Comparison of ENCODE assay signal across 27 mouse cellular contexts in genomic region chr2:143847291-143847690, GRCm38 (mm10). TPM values are rescaled to one million over a fixed set of nuclear protein-coding genes. Genes with fewer than 3 reads are reported as not detected.
DNase-seq lines count a peak whose midpoint lies in the region; ATAC-seq and TF ChIP-seq lines count a peak whose summit lies in the region.
"Had no signal": no experiment of that assay in that cellular context is flagged by ENCODE, and none has a peak within 500 bp of the region (broad histone marks: within the 10 kb centered on the region; RNA-seq: fewer than 3 reads in every experiment).

No protein-coding gene starts in this region.

- H3K9me3 ChIP-seq in heart, embryonic 13.5 days = no peaks in the 10 kb centered on the region
- H3K9me3 ChIP-seq in lung, postnatal 0 days (ENCODE audit: low read length) = no peaks in the 10 kb centered on the region
- H3K9me3 ChIP-seq in intestine, embryonic 16.5 days (ENCODE audit: control insufficient read depth, low read length) = no peaks in the 10 kb centered on the region
- H3K9me3 ChIP-seq: heart, embryonic 15.5 days; hindbrain, embryonic 15.5 days; limb, embryonic 10.5 days; limb, embryonic 15.5 days; midbrain, embryonic 10.5 days; midbrain, embryonic 15.5 days; neural tube, embryonic 15.5 days had no signal

- ATAC-seq in heart, embryonic 13.5 days (ENCODE audit: extremely low read depth, insufficient number of reproducible peaks, low FRiP score, low TSS enrichment) = no peak
- no peak for ATAC-seq in lung, postnatal 0 days
- no peak for ATAC-seq in intestine, embryonic 16.5 days
- ATAC-seq: activated CD4-positive, CD25-positive, alpha-beta regulatory T cell, adult 4 months; CD4-positive, CD25-positive, alpha-beta regulatory T cell, adult 4 months; forebrain, embryonic 14.5 days; inflammation-experienced regulatory T-cells, adult 6 months; midbrain, embryonic 15.5 days had no signal

- WGBS in heart, embryonic 13.5 days = 49% methylated on average over 3 of the region's 3 CpGs
- WGBS in lung, postnatal 0 days = 50% methylated on average over 3 of the region's 3 CpGs
- 65% methylated on average over 3 of the region's 3 CpGs for WGBS in intestine, embryonic 16.5 days

- no peak for TF ChIP-seq CTCF in lung, postnatal 0 days (IDR thresholded peaks at IDR 0.05)

- no peaks in the 10 kb centered on the region for H3K27me3 ChIP-seq in heart, embryonic 13.5 days (replicated peaks)
- no peaks in the 10 kb centered on the region for H3K27me3 ChIP-seq in lung, postnatal 0 days (replicated peaks; ENCODE audit: insufficient read depth, low read length)
- H3K27me3 ChIP-seq in intestine, embryonic 16.5 days (replicated peaks; ENCODE audit: control insufficient read depth, insufficient read depth, low read length) = no peaks in the 10 kb centered on the region
- H3K27me3 ChIP-seq: heart, embryonic 15.5 days; hindbrain, embryonic 15.5 days; limb, embryonic 15.5 days; midbrain, embryonic 15.5 days; neural tube, embryonic 15.5 days had no signal

- no peak for TF ChIP-seq EP300 in lung, postnatal 0 days (IDR thresholded peaks at IDR 0.05)

- no peak overlapping the region for H3K9ac ChIP-seq in heart, embryonic 13.5 days
- H3K9ac ChIP-seq in lung, postnatal 0 days (replicated peaks; ENCODE audit: low read depth) = no peak overlapping the region
- peak overlapping the region; percentile 50; the same call in 1 of the 2 replicates for H3K9ac ChIP-seq in intestine, embryonic 16.5 days (ENCODE audit: low read depth, low read length)
- H3K9ac ChIP-seq: heart, embryonic 15.5 days; hindbrain, embryonic 15.5 days; limb, embryonic 15.5 days; liver, embryonic 14.5 days; lung, embryonic 14.5 days; midbrain, embryonic 15.5 days; neural tube, embryonic 15.5 days had no signal

- peaks cover 15% of the 10 kb centered on the region for H3K4me1 ChIP-seq in heart, embryonic 13.5 days
- peaks cover 19% of the 10 kb centered on the region for H3K4me1 ChIP-seq in lung, postnatal 0 days (ENCODE audit: insufficient read depth, low read depth, low read length)
- H3K4me1 ChIP-seq in intestine, embryonic 16.5 days (ENCODE audit: control insufficient read depth, insufficient read depth, low read length) = peaks cover 27% of the 10 kb centered on the region
- H3K4me1 ChIP-seq: limb, embryonic 15.5 days had no signal

- no peaks in the 10 kb centered on the region for H3K36me3 ChIP-seq in heart, embryonic 13.5 days
- no peaks in the 10 kb centered on the region for H3K36me3 ChIP-seq in lung, postnatal 0 days (ENCODE audit: insufficient read depth, low read length)
- no peaks in the 10 kb centered on the region for H3K36me3 ChIP-seq in intestine, embryonic 16.5 days (ENCODE audit: control insufficient read depth, insufficient read depth, low read length)
- H3K36me3 ChIP-seq: heart, embryonic 15.5 days; hindbrain, embryonic 15.5 days; limb, embryonic 10.5 days; limb, embryonic 15.5 days; midbrain, embryonic 10.5 days; midbrain, embryonic 15.5 days; neural tube, embryonic 15.5 days had no signal

- H3K4me2 ChIP-seq in heart, embryonic 13.5 days = no peak overlapping the region
- H3K4me2 ChIP-seq in lung, postnatal 0 days (replicated peaks; ENCODE audit: low read depth, low read length) = no peak overlapping the region
- no peak overlapping the region for H3K4me2 ChIP-seq in intestine, embryonic 16.5 days (ENCODE audit: low read depth, low read length)
- H3K4me2 ChIP-seq: heart, embryonic 15.5 days; hindbrain, embryonic 15.5 days; limb, embryonic 15.5 days; lung, embryonic 14.5 days; midbrain, embryonic 15.5 days; neural tube, embryonic 15.5 days had no signal

- DNase-seq in heart, adult 18-20 months = no peak
- no peak for DNase-seq in lung, postnatal 0 days (ENCODE audit: low spot score)
- no peak for DNase-seq in lung, postnatal 4 days
- DNase-seq in adrenal gland, postnatal 36 days = no peak
- no peak for DNase-seq in spleen, postnatal 14 days (ENCODE audit: low spot score in 2 of 2)
- DNase-seq: cerebellum, adult 18-20 months; cerebellum, postnatal 14 days; layer of hippocampus, adult 9-11 months; retina, postnatal 1 day; right cerebral cortex, postnatal 14 days; thymus, adult 2 months; thymus, postnatal 36 days had no signal

- peak overlapping the region; percentile 41 for H3K27ac ChIP-seq in heart, embryonic 13.5 days (replicated peaks)
- H3K27ac ChIP-seq in lung, postnatal 0 days (ENCODE audit: low read length) = peak overlapping the region; percentile 82
- H3K27ac ChIP-seq in intestine, embryonic 16.5 days (ENCODE audit: low read length) = peak overlapping the region; percentile 92
- H3K27ac ChIP-seq: heart, embryonic 15.5 days; hindbrain, embryonic 15.5 days; limb, embryonic 10.5 days; limb, embryonic 15.5 days; liver, embryonic 14.5 days; midbrain, embryonic 10.5 days; midbrain, embryonic 15.5 days; neural tube, embryonic 15.5 days had no signal

- no peak overlapping the region for H3K4me3 ChIP-seq in heart, embryonic 13.5 days
- H3K4me3 ChIP-seq in lung, postnatal 0 days (ENCODE audit: low read depth, low read length) = no peak overlapping the region
- H3K4me3 ChIP-seq in intestine, embryonic 16.5 days (ENCODE audit: low read length) = no peak overlapping the region
- H3K4me3 ChIP-seq: heart, embryonic 15.5 days; hindbrain, embryonic 15.5 days; limb, embryonic 10.5 days; limb, embryonic 15.5 days; midbrain, embryonic 10.5 days; midbrain, embryonic 15.5 days; neural tube, embryonic 15.5 days had no signal

RNA-seq across cellular contexts. Expression of gene Bfsp1, which starts 15.7 kb away (rescaled TPM):
- 1.5 and 1.8 TPM in 2 replicates for polyA plus RNA-seq in heart, embryonic 13.5 days (2015; fragmentation: Nextera tagmentation; extraction: Ambion mirVana)
- total RNA-seq in heart, adult 18-20 months (2021) = under 1 TPM; 0.17 to 0.33 TPM
- polyA plus RNA-seq in lung, postnatal 0 days (2015; fragmentation: Nextera tagmentation; extraction: Ambion mirVana) = 3.2 and 4.7 TPM in 2 replicates
- polyA plus RNA-seq in intestine, embryonic 16.5 days (2015; fragmentation: Nextera tagmentation; extraction: Ambion mirVana) = 5.2 and 5.4 TPM in 2 replicates
- under 1 TPM; 0.50 to 0.86 TPM for total RNA-seq in adrenal gland, postnatal 36 days (2021)
- polyA plus RNA-seq: CD4-positive, CD25-positive, alpha-beta regulatory T cell, adult 4 months; inflammation-experienced regulatory T-cells, adult 6 months had no signal

Comparison
In these comparisons a context has a peak if more than half of its experiments do, and no peak if none do; other contexts are left out.
1. H3K27ac ChIP-seq: peak in every context shown above with its lines; median percentile 92 in intestine, embryonic 16.5 days; 82 in lung, postnatal 0 days; 41 in heart, embryonic 13.5 days.